Mouse (Mus musculus): ENCODE measurements around the gene Gria3. TPM values are rescaled to one million over a fixed set of nuclear protein-coding genes. Genes with fewer than 3 reads are reported as not detected.

Gene Gria3
- polyA plus RNA-seq, 1 experiment from 2014 or later: 21.1 TPM

- Histone ChIP-seq H3K27ac (ENCODE audit: low read depth, low read length) (no peak overlapping the region), H3K4me3 (ENCODE audit: low read depth, low read length) (no peak overlapping the region), H3K9ac (replicated peaks; ENCODE audit: low read depth, low read length) (no peak overlapping the region), H3K36me3 (ENCODE audit: control insufficient read depth, insufficient read depth, low read length) (no peaks in the 10 kb centered on the region), H3K27me3 (ENCODE audit: control insufficient read depth, insufficient read depth, low read length) (no peaks in the 10 kb centered on the region), H3K4me2 (ENCODE audit: low read depth, low read length) (no peak overlapping the region), H3K9me3 (ENCODE audit: control insufficient read depth, low read length) (no peaks in the 10 kb centered on the region), H3K4me1 (ENCODE audit: control insufficient read depth, insufficient read depth, low read length) (no peaks in the 10 kb centered on the region)
- ATAC-seq (ENCODE audit: low read depth): no peak
- 61% methylated on average over 1 of the region's 1 CpGs for WGBS
These were observed 216.3 kb downstream of the Gria3 start for GRCm38 (mm10) chrX:41616928-41617327.

DNA sequence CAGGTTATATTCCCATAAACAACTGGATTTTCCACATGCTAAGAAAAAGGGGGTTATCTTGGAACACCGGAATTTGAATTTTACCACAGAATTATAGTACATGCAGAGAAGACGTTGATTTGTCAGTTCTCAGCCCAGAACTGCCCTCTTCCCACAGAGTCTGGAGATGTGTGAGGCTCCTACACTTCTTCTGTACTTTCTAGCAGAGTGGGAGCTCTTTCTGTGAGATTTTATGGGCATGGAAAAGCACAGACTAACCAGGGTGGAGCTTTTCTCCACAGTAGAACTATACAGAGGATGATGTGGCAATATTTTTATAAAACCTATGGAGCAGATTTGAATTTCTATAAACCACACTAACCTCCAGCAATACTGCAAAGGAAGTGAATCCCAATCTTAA is 217.7 kb downstream of the Gria3 start:
- no peak overlapping the region for H3K4me3 ChIP-seq (ENCODE audit: low read depth, low read length)
- no peak overlapping the region for H3K27ac ChIP-seq (ENCODE audit: low read depth, low read length)
- no peaks in the 10 kb centered on the region for H3K27me3 ChIP-seq (ENCODE audit: control insufficient read depth, insufficient read depth, low read length)
- no peaks in the 10 kb centered on the region for H3K36me3 ChIP-seq (ENCODE audit: control insufficient read depth, insufficient read depth, low read length)
- no peaks in the 10 kb centered on the region for H3K9me3 ChIP-seq (ENCODE audit: control insufficient read depth, low read length)
- no peak for ATAC-seq (ENCODE audit: low read depth)
- WGBS: 87% methylated on average over 2 of the region's 2 CpGs
- no peak overlapping the region for H3K9ac ChIP-seq (replicated peaks; ENCODE audit: low read depth, low read length)
- H3K4me1 ChIP-seq (ENCODE audit: control insufficient read depth, insufficient read depth, low read length): no peaks in the 10 kb centered on the region
- H3K4me2 ChIP-seq (ENCODE audit: low read depth, low read length): no peak overlapping the region

DNA sequence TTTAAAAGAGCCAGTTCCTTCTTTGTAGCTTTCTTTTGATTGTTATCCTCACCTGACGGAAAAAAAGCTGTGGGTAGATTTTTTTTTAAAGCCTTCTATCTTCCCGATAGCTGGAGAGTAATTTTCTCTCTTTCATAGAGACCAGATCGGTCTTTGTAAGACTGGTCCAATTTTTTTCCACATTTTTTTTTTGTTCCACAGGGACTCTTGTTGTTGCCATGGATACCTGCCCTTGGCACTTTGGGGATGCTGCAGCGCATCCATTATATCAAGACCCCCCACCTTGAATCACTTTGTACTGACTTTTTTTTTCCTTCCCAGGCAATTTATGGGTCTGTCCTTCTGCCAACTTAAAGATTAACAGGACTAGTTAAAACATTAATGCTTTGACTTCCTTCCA is 232.9 kb downstream of the Gria3 start:
- H3K27ac ChIP-seq (ENCODE audit: low read depth, low read length): no peak overlapping the region
- H3K4me3 ChIP-seq (ENCODE audit: low read depth, low read length): no peak overlapping the region
- no peaks in the 10 kb centered on the region for H3K36me3 ChIP-seq (ENCODE audit: control insufficient read depth, insufficient read depth, low read length)
- ATAC-seq (ENCODE audit: low read depth): no peak
- no peak overlapping the region for H3K9ac ChIP-seq (replicated peaks; ENCODE audit: low read depth, low read length)
- no peaks in the 10 kb centered on the region for H3K4me1 ChIP-seq (ENCODE audit: control insufficient read depth, insufficient read depth, low read length)
- WGBS: 46% methylated on average over 4 of the region's 4 CpGs
- no peaks in the 10 kb centered on the region for H3K27me3 ChIP-seq (ENCODE audit: control insufficient read depth, insufficient read depth, low read length)
- H3K4me2 ChIP-seq (ENCODE audit: low read depth, low read length): no peak overlapping the region
- H3K9me3 ChIP-seq (ENCODE audit: control insufficient read depth, low read length): no peaks in the 10 kb centered on the region

DNA sequence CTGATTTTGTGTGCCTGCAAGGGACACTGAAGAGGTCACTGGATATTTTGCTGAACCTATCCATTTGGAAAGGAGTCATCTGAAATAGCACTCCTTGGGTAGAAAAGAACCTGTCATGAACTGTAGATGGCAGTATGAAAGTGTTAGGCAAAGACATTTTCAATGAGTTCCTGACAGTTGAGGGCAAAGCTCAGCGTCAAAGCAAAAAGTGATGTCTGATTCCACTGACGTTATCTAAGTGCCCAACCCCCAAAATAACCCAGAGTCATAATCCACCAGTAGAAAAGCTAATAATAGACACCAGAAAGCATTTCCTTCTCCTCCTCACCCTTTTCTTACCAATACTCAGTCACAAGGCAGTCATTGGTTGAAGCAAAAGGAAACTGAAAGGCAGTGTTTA is 244.3 kb downstream of the Gria3 start:
- H3K4me2 ChIP-seq (ENCODE audit: low read depth, low read length): no peak overlapping the region
- 41% methylated on average over 2 of the region's 2 CpGs for WGBS
- no peaks in the 10 kb centered on the region for H3K27me3 ChIP-seq (ENCODE audit: control insufficient read depth, insufficient read depth, low read length)
- H3K4me1 ChIP-seq (ENCODE audit: control insufficient read depth, insufficient read depth, low read length): no peaks in the 10 kb centered on the region
- H3K36me3 ChIP-seq (ENCODE audit: control insufficient read depth, insufficient read depth, low read length): no peaks in the 10 kb centered on the region
- no peak for ATAC-seq (ENCODE audit: low read depth)
- no peak overlapping the region for H3K27ac ChIP-seq (ENCODE audit: low read depth, low read length)
- no peak overlapping the region for H3K9ac ChIP-seq (replicated peaks; ENCODE audit: low read depth, low read length)
- H3K4me3 ChIP-seq (ENCODE audit: low read depth, low read length): no peak overlapping the region
- no peaks in the 10 kb centered on the region for H3K9me3 ChIP-seq (ENCODE audit: control insufficient read depth, low read length)

DNA sequence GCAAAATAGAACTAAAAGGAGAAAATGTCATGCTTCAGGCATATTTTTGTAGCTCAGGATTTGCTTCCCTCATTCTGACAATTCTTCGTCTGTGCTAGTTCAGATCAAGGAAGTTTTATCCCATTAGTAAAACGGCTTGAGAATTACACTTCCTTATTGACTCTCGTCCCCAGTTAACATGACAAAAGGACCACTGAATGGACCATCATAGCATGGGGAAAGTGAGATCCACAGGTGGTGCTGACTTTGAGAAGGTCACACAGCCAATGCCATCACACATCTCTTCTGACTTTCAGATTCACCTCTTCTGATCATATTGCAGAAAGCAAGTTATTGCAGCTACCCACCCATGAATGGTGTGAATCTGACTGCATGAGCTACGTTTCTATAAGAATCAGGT is 257.1 kb downstream of the Gria3 start:
- WGBS: 45% methylated on average over 4 of the region's 4 CpGs
- ATAC-seq (ENCODE audit: low read depth): no peak
- Histone ChIP-seq H3K4me3 (ENCODE audit: low read depth, low read length) (no peak overlapping the region), H3K27ac (ENCODE audit: low read depth, low read length) (no peak overlapping the region), H3K36me3 (ENCODE audit: control insufficient read depth, insufficient read depth, low read length) (no peaks in the 10 kb centered on the region), H3K9me3 (ENCODE audit: control insufficient read depth, low read length) (no peaks in the 10 kb centered on the region), H3K27me3 (ENCODE audit: control insufficient read depth, insufficient read depth, low read length) (no peaks in the 10 kb centered on the region), H3K4me1 (ENCODE audit: control insufficient read depth, insufficient read depth, low read length) (no peaks in the 10 kb centered on the region), H3K4me2 (ENCODE audit: low read depth, low read length) (no peak overlapping the region), H3K9ac (replicated peaks; ENCODE audit: low read depth, low read length) (no peak overlapping the region)

- no peak overlapping the region for H3K4me2 ChIP-seq (ENCODE audit: low read depth, low read length)
- H3K4me3 ChIP-seq (ENCODE audit: low read depth, low read length): no peak overlapping the region
- H3K9me3 ChIP-seq (ENCODE audit: control insufficient read depth, low read length): no peaks in the 10 kb centered on the region
- no peak overlapping the region for H3K9ac ChIP-seq (replicated peaks; ENCODE audit: low read depth, low read length)
- ATAC-seq (ENCODE audit: low read depth): no peak
- WGBS: 75% methylated on average over 2 of the region's 2 CpGs
- no peaks in the 10 kb centered on the region for H3K36me3 ChIP-seq (ENCODE audit: control insufficient read depth, insufficient read depth, low read length)
- no peak overlapping the region for H3K27ac ChIP-seq (ENCODE audit: low read depth, low read length)
- H3K27me3 ChIP-seq (ENCODE audit: control insufficient read depth, insufficient read depth, low read length): no peaks in the 10 kb centered on the region
- no peaks in the 10 kb centered on the region for H3K4me1 ChIP-seq (ENCODE audit: control insufficient read depth, insufficient read depth, low read length)
These were observed 288.2 kb downstream of the Gria3 start for GRCm38 (mm10) chrX:41688869-41689268.

DNA sequence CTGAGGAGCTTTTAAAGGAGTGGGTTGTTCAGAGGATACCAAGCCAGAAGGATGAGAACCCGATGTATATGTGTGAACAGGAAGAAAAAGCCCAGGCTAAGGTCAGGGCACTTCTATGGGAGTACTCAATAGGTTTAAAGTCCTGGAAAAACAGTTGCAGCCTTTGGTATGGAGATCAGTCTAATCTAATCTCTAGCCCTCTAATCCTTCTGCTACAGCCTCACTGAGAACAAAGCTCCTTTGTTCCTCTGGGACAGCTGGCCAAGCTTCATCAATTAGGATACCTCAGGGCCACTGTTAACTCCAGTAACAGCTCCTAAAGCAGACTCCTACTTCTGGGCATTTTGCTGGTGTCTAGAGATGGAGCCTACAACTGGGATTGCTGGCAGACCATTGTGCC is 291.4 kb downstream of the Gria3 start:
- H3K4me2 ChIP-seq (ENCODE audit: low read depth, low read length): no peak overlapping the region
- H3K4me3 ChIP-seq (ENCODE audit: low read depth, low read length): no peak overlapping the region
- no peaks in the 10 kb centered on the region for H3K36me3 ChIP-seq (ENCODE audit: control insufficient read depth, insufficient read depth, low read length)
- H3K27me3 ChIP-seq (ENCODE audit: control insufficient read depth, insufficient read depth, low read length): no peaks in the 10 kb centered on the region
- no peaks in the 10 kb centered on the region for H3K9me3 ChIP-seq (ENCODE audit: control insufficient read depth, low read length)
- H3K27ac ChIP-seq (ENCODE audit: low read depth, low read length): no peak overlapping the region
- no peak for ATAC-seq (ENCODE audit: low read depth)
- no peaks in the 10 kb centered on the region for H3K4me1 ChIP-seq (ENCODE audit: control insufficient read depth, insufficient read depth, low read length)
- WGBS: 28% methylated on average over 1 of the region's 1 CpGs
- no peak overlapping the region for H3K9ac ChIP-seq (replicated peaks; ENCODE audit: low read depth, low read length)

Small RNAs within 50 kb of the gene (microRNA-seq; reads per million reads assigned to microRNA genes)
- gene Gm22413: not detected

All from neural tube, embryonic 14.5 days (tissue).